9 mouse cellular contexts compared by ENCODE assay signal in genomic region chr7:25322058-25322484, GRCm38 (mm10). TPM values are rescaled to one million over a fixed set of nuclear protein-coding genes. Genes with fewer than 3 reads are reported as not detected.
DNase-seq lines count a peak whose midpoint lies in the region; ATAC-seq lines count a peak whose summit lies in the region.
"Had no signal": no experiment of that assay in that cellular context is flagged by ENCODE, and none has a peak within 500 bp of the region (broad histone marks: within the 10 kb centered on the region; RNA-seq: fewer than 3 reads in every experiment).

No protein-coding gene starts in this region.

- no peak overlapping the region; a peak in 1 of 4 replicates for H3K4me3 ChIP-seq in heart, embryonic 14.5 days (ENCODE audit: control insufficient read depth in 1 of 2, insufficient read depth in 1 of 2, low read depth in 1 of 2, low read length in 2 of 2)
- H3K4me3 ChIP-seq in hindbrain, embryonic 16.5 days (ENCODE audit: low read length) = no peak overlapping the region
- no peak overlapping the region for H3K4me3 ChIP-seq in midbrain, embryonic 14.5 days (replicated peaks; ENCODE audit: low read depth, low read length)

- H3K36me3 ChIP-seq in heart, embryonic 14.5 days (ENCODE audit: control insufficient read depth, insufficient read depth, low read length) = no peaks in the 10 kb centered on the region
- 0 out of 2 replicates have a peak, but pooled peaks cover 2% of the 10 kb centered on the region for H3K36me3 ChIP-seq in hindbrain, embryonic 16.5 days (ENCODE audit: control insufficient read depth, insufficient read depth, low read length)
- no peaks in the 10 kb centered on the region for H3K36me3 ChIP-seq in midbrain, embryonic 14.5 days (ENCODE audit: control insufficient read depth, insufficient read depth, low read length)

- no peak for DNase-seq in heart, adult 18-20 months
- peak; percentile 88 for DNase-seq in embryo, embryonic 9.5 days (ENCODE audit: extremely low spot score)
- peak; percentile 40 for DNase-seq in midbrain, embryonic 14.5 days
- no peak for DNase-seq in cerebellum, postnatal 25 days
- no peak for DNase-seq in spleen, postnatal 4 days (ENCODE audit: low spot score in 2 of 2)
- DNase-seq in frontal cortex, postnatal 10 days (ENCODE audit: low spot score in 2 of 2) = no peak

- H3K27me3 ChIP-seq in heart, embryonic 14.5 days (ENCODE audit: control insufficient read depth, insufficient read depth, low read length) = no peaks in the 10 kb centered on the region
- H3K27me3 ChIP-seq in hindbrain, embryonic 16.5 days (replicated peaks; ENCODE audit: control insufficient read depth, insufficient read depth, low read length) = no peaks in the 10 kb centered on the region
- no peaks in the 10 kb centered on the region for H3K27me3 ChIP-seq in midbrain, embryonic 14.5 days (ENCODE audit: control insufficient read depth, insufficient read depth, low read length)

- peak overlapping the region; percentile 71 for H3K27ac ChIP-seq in heart, embryonic 14.5 days (replicated peaks in 1 of 2; ENCODE audit: control insufficient read depth in 1 of 2, insufficient read depth in 1 of 2, low read depth in 2 of 2, low read length in 2 of 2)
- 0 out of 2 replicates have a peak overlapping the region, but pooled peaks have one; percentile 8 for H3K27ac ChIP-seq in hindbrain, embryonic 16.5 days (ENCODE audit: low read depth, low read length)
- peak overlapping the region; percentile 32; the same call in 1 of the 2 replicates for H3K27ac ChIP-seq in midbrain, embryonic 14.5 days (replicated peaks; ENCODE audit: low read depth, low read length)

- ATAC-seq in heart, embryonic 14.5 days (ENCODE audit: insufficient number of reproducible peaks, insufficient read depth, low FRiP score, low read depth) = peak; percentile 28; the same call in 1 of the 2 replicates
- no peak for ATAC-seq in hindbrain, embryonic 16.5 days
- no peak for ATAC-seq in midbrain, embryonic 14.5 days (ENCODE audit: low FRiP score, low TSS enrichment)

- H3K4me1 ChIP-seq in heart, embryonic 14.5 days (ENCODE audit: control insufficient read depth in 2 of 2, insufficient read depth in 2 of 2, low read length in 2 of 2) = peaks cover 12 to 17% of the 10 kb centered on the region in 2 experiments; a peak in 3 of 4 replicates
- peaks cover 14% of the 10 kb centered on the region for H3K4me1 ChIP-seq in hindbrain, embryonic 16.5 days (ENCODE audit: control insufficient read depth, insufficient read depth, low read depth, low read length)
- H3K4me1 ChIP-seq in midbrain, embryonic 14.5 days (ENCODE audit: control insufficient read depth, insufficient read depth, low read length) = peaks cover 18% of the 10 kb centered on the region

- peak overlapping the region; percentile 51 for H3K4me2 ChIP-seq in heart, embryonic 14.5 days (ENCODE audit: low read length)
- 0 out of 2 replicates have a peak overlapping the region, but pooled peaks have one; percentile 18 for H3K4me2 ChIP-seq in hindbrain, embryonic 16.5 days (ENCODE audit: low read length)
- peak overlapping the region; percentile 20; the same call in 1 of the 2 replicates for H3K4me2 ChIP-seq in midbrain, embryonic 14.5 days (ENCODE audit: low read length)

- peak overlapping the region; percentile 54 for H3K9ac ChIP-seq in heart, embryonic 14.5 days (ENCODE audit: low read length)
- H3K9ac ChIP-seq in hindbrain, embryonic 16.5 days (ENCODE audit: low read depth, low read length) = no peak overlapping the region
- no peak overlapping the region for H3K9ac ChIP-seq in midbrain, embryonic 14.5 days (replicated peaks; ENCODE audit: low read length)

- 5% methylated on average over 6 of the region's 6 CpGs for WGBS in heart, embryonic 14.5 days
- 8% methylated on average over 6 of the region's 6 CpGs for WGBS in hindbrain, embryonic 16.5 days
- 9% methylated on average over 6 of the region's 6 CpGs for WGBS in midbrain, embryonic 14.5 days

- no peaks in the 10 kb centered on the region for H3K9me3 ChIP-seq in heart, embryonic 14.5 days (ENCODE audit: control insufficient read depth, low read length)
- no peaks in the 10 kb centered on the region for H3K9me3 ChIP-seq in hindbrain, embryonic 16.5 days (ENCODE audit: control insufficient read depth, low read length)
- no peaks in the 10 kb centered on the region for H3K9me3 ChIP-seq in midbrain, embryonic 14.5 days (ENCODE audit: control insufficient read depth, low read length)

RNA-seq across cellular contexts. Expression of gene Megf8, which starts 5.1 kb away (rescaled TPM):
- 6.8 and 7.9 TPM in 2 replicates for polyA plus RNA-seq in heart, embryonic 14.5 days (2014; fragmentation: Nextera tagmentation; extraction: Ambion mirVana)
- total RNA-seq in heart, adult 18-20 months (2021) = 10 to 100 TPM; 31.8 to 32.9 TPM
- polyA plus RNA-seq in hindbrain, embryonic 16.5 days (2015; fragmentation: Nextera tagmentation; extraction: Ambion mirVana) = 23.6 and 23.7 TPM in 2 replicates
- 21.6 and 23.2 TPM in 2 replicates for polyA plus RNA-seq in midbrain, embryonic 14.5 days (2014; fragmentation: Nextera tagmentation; extraction: Ambion mirVana)

RNA-seq across cellular contexts. Expression of gene Tmem145, which starts 16.2 kb away (rescaled TPM):
- polyA plus RNA-seq in heart, embryonic 14.5 days (2014; fragmentation: Nextera tagmentation; extraction: Ambion mirVana) = 0.30 TPM in 1 of 2 replicates, not detected in the other
- not detected for total RNA-seq in heart, adult 18-20 months (2021)
- polyA plus RNA-seq in hindbrain, embryonic 16.5 days (2015; fragmentation: Nextera tagmentation; extraction: Ambion mirVana) = 78.7 and 85.0 TPM in 2 replicates
- 68.6 and 77.8 TPM in 2 replicates for polyA plus RNA-seq in midbrain, embryonic 14.5 days (2014; fragmentation: Nextera tagmentation; extraction: Ambion mirVana)
- total RNA-seq: MEL had no signal

RNA-seq across cellular contexts. Expression of gene Prr19, which starts 20.9 kb away (rescaled TPM):
- 0.16 TPM in 1 of 2 replicates, not detected in the other for polyA plus RNA-seq in heart, embryonic 14.5 days (2014; fragmentation: Nextera tagmentation; extraction: Ambion mirVana)
- not detected for total RNA-seq in heart, adult 18-20 months (2021)
- polyA plus RNA-seq in hindbrain, embryonic 16.5 days (2015; fragmentation: Nextera tagmentation; extraction: Ambion mirVana) = 4.7 and 4.8 TPM in 2 replicates
- 3.0 and 3.2 TPM in 2 replicates for polyA plus RNA-seq in midbrain, embryonic 14.5 days (2014; fragmentation: Nextera tagmentation; extraction: Ambion mirVana)
- total RNA-seq: MEL had no signal

RNA-seq across cellular contexts. Expression of gene Pafah1b3, which starts 24.3 kb away (rescaled TPM):
- 130 and 142 TPM in 2 replicates for polyA plus RNA-seq in heart, embryonic 14.5 days (2014; fragmentation: Nextera tagmentation; extraction: Ambion mirVana)
- total RNA-seq in heart, adult 18-20 months (2021) = 1 to 10 TPM; 4.0 to 5.6 TPM
- 566 and 571 TPM in 2 replicates for polyA plus RNA-seq in hindbrain, embryonic 16.5 days (2015; fragmentation: Nextera tagmentation; extraction: Ambion mirVana)
- 630 and 836 TPM in 2 replicates for polyA plus RNA-seq in midbrain, embryonic 14.5 days (2014; fragmentation: Nextera tagmentation; extraction: Ambion mirVana)

RNA-seq across cellular contexts. Expression of gene Cnfn, which starts 47.5 kb away (rescaled TPM):
- 0.31 TPM in 1 of 2 replicates, not detected in the other for polyA plus RNA-seq in heart, embryonic 14.5 days (2014; fragmentation: Nextera tagmentation; extraction: Ambion mirVana)
- total RNA-seq in heart, adult 18-20 months (2021) = not detected
- polyA plus RNA-seq in hindbrain, embryonic 16.5 days (2015; fragmentation: Nextera tagmentation; extraction: Ambion mirVana) = 0.54 and 0.90 TPM in 2 replicates
- not detected in 2 replicates for polyA plus RNA-seq in midbrain, embryonic 14.5 days (2014; fragmentation: Nextera tagmentation; extraction: Ambion mirVana)
- total RNA-seq: MEL had no signal

Comparison
In these comparisons a context has a peak if more than half of its experiments do, and no peak if none do; other contexts are left out.
1. H3K27ac ChIP-seq: peak in every context shown above with its lines; median percentile 71 in heart, embryonic 14.5 days; 32 in midbrain, embryonic 14.5 days; 8 in hindbrain, embryonic 16.5 days.
2. DNase-seq: peak in embryo, embryonic 9.5 days (single experiment) and midbrain, embryonic 14.5 days (single experiment); none in heart, adult 18-20 months (0 of 2), cerebellum, postnatal 25 days (0 of 2), spleen, postnatal 4 days (0 of 2) and frontal cortex, postnatal 10 days (0 of 2).
3. RNA of gene Tmem145, which starts 16.2 kb away (polyA plus RNA-seq): 78.7 to 85.0 TPM in hindbrain, embryonic 16.5 days and 68.6 to 77.8 TPM in midbrain, embryonic 14.5 days; 0.30 TPM in heart, embryonic 14.5 days; every median in the first group is over 10 times any median in the second.
4. Peak in every context shown above with its lines, with median percentiles within 50 percentile points of each other: H3K4me2 ChIP-seq.